Mouse (Mus musculus): ENCODE data around the gene Cacna1a.
"Not testable (repeated sequence)": the region's sequence is repeated elsewhere in the genome, so short reads cannot be mapped to it uniquely, and the experiment has no call there.

The Cacna1a gene

DNA sequence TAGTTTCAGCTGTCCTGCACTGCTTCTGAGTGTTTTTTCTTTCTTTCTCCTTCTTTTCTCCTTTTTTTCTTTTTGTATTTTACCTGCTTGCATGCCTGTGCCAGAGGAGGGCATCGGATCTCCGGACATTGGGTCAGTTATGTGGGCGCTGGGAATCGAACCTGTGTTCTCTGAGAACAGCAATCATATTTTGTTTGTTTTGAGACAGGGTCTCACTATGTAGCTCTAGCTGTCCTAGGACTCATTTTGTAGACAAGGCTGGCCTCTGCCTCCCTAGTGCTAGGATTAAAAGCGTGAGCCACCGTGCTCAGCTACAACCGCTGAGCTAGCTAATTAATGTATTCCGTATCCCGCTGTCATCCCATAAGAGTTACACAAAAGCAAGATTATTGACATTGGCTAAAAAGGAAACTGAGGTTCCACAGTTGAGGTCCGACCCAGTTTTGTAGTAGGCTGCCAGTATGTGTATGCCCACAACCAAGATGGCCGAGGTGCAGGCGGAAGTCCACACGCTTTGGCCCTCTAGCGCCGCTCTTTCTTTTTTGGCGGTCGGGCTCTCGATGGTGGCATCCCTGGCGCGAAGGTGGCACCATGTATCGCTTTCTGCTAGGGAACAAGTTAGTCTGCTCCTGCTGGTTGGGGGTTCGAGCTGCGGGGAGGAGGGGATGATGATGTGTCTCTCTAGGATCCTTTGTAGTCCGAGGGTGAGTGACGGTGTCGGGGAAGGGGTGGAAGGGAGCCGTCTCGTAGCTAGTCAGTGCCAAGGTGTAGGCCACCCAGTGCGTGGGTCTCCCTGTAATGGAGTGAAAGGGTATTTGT lies 276.5 kb downstream of the Cacna1a start:
- peak; percentile 80 for DNase-seq

DNA sequence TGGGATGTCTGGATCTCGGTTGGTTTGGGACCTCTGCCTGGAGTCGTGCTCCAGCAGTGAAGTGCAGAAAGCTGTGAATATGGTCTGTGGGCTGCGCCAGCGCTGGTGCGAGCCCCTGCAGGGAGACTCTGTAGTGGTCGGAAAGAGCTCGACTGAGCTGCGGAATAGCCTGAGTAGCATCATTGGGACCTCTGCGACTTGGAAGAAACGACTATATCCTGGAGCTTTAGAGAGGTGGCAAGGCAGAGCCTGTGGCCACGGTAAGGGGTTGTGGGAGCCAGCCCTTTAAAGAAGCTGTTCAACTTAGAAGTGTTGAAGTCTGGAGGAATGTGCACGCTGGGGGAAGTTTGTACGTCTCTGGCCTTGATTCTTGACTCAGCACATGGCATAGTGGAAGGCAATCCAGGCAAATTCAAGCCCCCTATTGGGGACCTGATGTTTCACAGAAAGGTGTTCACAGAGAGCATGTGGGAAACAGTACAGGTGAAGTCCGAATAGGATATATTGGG lies 277.2 kb downstream of the Cacna1a start:
- DNase-seq = no peak

DNA sequence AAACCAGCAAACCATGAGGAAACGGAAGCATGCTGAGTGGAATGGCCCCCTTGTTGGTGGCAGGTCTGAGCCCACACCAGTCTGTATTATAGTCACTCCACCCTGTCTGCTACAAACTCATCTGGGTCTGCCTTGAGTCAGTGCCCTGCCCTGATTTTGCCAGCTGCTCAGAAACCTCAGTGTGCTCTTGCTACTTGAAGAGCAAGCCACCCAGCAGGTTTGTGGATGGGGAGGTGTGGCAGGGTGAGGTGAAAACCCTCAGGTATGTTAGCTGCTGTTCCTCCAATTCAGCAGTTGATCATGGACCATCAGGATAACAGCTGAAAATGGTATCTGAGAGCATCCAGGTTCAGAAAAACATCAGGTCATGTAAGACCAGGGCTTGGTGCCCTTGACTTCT lies 279.8 kb downstream of the Cacna1a start:
- no peak for DNase-seq

DNA sequence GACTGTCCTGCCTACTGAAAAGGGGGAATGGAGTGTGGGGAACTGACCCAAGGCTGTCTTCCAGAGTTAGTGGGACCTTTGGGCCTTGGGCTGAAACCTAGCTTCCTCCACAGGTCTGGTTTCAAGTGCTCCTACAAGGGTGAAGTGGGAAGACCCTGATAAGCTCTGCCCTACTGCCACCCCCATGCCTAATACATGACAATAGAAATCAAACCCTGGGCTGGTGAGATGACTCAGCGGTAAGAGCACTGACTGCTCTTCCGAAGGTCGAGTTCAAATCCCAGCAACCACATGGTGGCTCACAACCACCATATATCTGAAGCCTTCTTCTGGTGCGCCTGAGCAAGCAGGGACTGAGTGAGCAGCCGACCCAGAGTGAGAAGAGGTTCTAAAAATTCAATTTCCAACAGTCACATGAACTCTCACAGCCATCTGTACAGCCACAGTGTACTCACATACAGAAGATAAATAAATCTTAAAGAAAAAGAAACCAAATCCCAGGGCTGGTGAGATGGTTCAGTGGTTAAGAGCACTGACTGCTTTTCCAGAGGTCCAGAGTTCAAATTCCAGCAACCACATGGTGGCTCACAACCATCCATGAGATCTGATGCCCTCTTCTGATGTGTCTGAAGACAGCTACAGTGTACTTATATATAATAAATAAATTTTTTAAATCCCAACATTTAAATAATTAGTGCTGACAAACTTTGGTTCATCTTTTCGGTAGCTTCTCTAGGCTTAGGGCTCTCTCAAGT lies 280.7 kb downstream of the Cacna1a start:
- DNase-seq = no peak

DNA sequence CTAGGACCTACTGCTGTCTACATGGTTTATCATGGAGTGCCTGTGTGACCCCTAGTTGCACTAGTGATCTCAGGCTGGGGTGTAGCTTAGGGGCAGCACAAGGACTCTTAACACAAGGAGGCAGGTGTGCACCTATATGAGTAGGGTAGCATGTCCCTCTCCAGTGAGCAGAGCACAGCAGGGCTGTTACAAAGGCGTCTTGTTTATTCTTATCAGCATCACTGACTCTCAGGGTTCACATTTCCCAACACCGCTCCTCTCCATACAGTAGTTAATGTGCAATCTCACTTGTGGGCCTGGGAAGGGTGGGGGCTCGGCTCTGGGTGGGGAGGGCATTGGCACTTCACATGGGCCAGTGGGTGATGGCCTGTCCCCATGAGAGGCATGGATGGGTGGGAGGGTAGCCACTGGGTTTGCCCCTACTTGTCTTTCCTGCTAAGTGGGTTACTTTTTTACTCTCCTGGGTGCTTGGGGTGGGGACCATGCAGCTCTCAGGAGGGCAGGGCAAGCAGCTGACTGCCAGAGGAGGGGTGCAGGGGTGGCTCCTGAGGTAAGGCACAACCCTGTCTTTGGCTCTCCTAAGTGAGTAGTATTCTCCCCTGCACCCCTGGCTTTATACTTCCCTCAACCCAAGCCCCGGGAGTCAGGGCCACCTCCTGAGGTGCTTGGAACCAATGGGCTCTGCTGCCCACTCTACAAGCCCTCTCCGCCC lies 282.2 kb downstream of the Cacna1a start:
- not testable (repeated sequence) for DNase-seq

DNA sequence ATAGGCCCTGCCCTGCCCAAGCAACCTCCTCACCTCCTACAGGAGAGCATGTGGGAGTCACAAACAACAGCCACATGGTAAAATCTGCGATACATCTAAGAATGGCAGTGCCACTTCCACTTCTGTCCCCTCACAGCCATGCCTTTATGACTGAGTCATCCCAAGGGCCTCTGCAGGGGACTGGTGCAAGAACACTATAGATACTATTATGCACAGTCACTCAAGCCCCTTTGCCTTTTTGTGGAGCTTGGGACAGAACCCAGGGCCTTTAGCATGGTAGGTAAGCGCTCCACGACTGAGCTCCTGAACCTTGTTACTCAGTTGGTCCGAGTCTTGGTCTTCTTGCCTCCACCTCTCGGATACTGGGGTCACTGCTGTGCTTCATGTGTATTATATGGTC lies 289.1 kb downstream of the Cacna1a start:
- DNase-seq = no peak

DNA sequence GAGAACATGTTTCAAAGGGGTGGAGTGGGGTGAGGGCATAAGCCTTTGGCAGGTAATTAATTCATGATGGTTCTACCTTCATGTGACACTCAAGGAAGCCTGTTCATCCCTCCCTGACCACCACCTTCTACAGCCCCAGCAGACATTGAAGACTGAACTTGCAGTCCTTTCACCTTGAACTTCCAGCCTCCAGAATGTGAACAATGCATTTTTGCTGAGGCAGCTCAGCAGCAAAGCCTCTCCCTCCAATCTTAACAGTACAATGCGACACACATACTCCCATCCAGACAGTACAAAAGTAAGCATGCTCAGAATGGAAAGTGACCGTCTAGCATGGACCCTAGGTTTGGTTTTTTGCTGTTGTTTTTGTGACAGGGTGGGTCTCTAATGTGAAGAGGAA lies 293.2 kb downstream of the Cacna1a start:
- DNase-seq = no peak

DNA sequence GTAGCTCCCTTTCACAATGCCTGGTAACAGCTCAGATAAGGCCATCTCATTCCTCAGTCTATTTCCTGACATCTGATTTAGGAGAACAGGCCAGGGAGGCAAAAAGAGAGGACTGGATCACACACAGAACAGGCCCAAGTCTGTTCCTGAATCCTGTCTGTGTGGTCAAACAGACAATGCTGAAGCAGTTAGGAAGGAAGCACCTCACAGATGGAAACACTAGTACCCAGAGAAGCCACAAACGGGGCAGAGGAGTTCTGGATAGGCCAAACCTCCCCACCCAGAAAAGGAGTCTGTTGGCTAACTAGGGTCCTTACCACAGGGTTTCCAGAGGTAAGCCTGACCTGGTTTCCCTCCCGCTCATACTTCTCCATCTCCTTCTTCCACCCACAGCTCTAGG lies 294.0 kb downstream of the Cacna1a start:
- DNase-seq = no peak

DNA sequence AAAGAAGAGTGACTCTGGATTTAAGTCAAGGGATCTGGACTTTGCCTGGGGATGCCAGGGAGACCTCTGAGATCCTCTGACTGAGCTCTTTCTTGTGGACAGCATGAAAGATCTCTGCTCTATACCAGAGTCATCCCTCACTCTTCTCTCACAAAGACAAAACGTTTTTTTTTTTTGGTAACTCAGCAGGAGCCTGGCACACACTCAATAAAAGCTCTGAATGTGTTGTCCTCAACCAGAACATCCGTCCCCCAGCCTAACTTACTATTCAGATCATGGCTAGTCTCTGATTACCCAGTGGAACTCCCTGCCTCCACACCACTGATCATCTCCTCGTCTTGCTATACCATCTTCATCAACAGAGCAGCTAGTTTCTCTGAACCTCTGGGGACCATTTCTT lies 296.3 kb downstream of the Cacna1a start:
- DNase-seq = no peak

DNA sequence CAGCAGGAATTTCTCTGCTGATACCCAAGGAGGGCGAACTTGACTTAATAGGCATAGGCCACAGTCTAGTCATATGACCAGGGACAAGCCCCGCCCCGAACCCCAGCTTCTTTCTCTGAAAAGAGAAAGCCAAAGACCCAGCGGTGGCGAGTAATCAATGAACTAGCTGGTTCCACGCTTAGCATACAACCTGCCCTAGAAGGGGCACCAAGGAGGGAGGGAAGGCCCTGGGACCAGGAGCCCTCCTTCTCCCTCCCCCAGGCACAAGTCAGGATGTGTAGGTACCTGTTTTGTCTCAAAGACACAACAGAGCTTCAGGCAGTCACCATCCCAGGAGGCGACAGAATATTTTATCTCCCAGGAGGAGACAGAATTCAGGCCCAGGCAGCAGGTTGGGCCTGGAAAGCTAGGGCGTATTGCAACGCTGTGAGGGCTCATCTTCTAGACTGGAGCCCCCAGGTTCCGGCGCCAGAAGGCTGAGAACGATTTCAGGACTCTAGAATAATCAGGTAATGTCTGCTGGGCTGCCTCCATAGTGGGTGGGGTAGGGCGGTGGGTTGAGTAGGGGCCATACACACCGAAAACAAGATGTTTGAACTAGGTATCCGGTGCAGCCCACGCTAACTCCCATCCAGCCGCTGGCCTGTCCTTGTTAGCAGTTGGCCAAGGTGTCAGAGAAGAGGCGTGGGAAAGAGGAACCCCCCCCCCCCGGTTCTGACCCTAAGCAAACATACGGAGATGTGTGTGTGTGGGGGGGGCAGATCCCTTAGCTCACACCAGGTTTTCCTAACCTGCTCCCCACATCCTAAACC lies 298.2 kb downstream of the Cacna1a start, which contains the start of gene Trmt1:
Gene Trmt1, plus strand, starts transcription at position 117 of the 812 bp plus-strand sequence.
- no peak for DNase-seq

DNA sequence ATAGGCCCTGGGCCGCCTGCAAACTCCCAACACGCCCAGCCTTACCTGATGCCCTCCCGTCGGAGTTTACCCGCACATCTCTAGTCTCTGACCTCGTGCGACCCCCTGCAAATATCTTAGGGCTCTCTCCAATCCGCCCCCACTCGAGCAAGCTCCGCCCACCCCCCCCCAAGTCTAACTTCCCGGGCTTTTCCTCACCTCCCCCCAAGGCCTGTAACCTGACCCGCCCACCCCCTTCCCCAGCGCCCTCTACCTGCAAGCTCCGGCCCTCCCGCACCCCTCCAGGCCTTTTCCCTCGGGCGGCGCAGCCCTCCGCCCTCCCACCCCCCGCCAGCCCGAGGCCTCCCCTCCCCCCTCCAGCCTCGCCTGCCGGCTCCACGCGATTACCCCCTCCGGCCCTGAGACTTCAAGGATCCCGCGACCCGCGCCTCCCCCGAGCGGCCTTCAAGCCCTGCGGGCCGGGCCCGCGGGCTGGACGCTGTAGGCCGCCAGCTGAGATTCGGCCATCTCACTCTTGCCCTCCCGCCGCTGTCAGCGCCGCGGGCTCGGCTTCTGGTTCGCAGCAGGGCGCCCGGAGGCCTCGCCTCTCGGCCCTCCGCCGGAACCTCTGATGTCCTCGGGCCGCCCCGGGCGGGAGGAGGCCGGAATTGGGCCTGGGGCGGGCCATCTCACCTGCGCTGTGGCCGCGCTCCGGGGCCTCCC lies 298.9 kb downstream of the Cacna1a start:
- no peak for DNase-seq

DNA sequence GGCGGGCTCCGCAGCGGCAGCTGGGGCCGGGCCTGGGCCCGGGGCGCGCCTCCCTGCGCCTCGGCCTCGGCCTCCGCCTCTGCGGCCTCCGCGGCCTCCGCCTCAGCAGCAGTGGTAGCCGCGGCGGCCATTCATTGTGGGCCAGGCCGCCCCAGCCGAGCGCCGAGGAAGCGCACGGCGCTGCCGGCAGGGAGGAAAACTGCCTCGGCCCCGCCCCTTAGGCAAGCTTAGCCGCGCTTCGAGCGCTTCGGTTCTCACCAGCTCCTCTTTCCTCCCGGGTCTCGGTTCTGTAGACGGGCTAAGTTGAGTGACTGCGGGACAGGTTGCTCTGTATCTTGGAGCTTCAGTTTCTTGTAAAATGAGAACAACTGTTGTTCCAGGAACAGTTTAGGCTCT lies 299.5 kb downstream of the Cacna1a start, which contains the start of gene Nacc1:
Gene Nacc1, minus strand, starts transcription at position 158 of the 396 bp plus-strand sequence.
- peak; percentile 88 for DNase-seq

DNA sequence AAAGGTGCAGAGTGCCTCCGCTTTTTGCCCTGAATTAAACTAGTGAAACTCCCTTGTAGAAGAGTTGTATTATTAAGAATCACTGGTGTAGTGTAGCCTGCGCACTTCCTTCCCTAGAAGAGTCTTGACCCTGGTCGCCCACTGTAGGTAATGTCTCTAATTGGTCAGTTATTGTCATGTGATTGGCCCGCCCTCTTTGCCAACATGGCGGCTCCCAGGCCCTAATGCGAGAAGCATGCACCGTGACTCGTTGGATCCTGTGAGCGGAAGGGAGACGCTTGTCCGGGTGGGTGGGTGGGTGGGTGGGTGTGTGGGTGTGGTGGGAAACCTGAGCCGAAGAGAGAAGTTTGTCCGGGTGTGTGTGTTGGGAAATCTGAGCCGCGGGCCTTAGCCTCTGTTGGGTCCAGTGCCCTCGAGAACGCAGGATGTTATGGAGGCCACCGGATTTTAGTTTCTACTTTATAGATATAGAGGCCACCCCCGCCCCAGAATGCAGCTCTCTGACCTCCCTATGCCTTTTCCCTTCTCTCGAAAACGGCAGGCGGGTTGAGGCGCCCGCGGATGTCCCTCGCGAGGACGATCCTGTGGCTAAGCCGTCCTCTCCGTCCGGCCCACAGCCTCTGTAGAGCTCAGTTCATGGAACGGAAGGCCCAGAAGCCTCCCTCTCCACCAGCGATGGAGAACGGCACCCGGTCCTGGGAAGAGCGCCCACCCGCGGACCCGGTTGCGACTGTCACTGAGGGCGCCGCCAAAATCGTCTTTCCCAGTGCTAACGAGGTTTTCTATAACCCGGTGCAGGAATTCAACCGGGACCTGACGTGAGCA lies 301.1 kb downstream of the Cacna1a start:
- DNase-seq = peak; percentile 81
